Mouse (Mus musculus) neural tube, embryonic 14.5 days (tissue): ENCODE measurements around the gene Trpc4ap. TPM values are rescaled to one million over a fixed set of nuclear protein-coding genes. Genes with fewer than 3 reads are reported as not detected.
"Not testable (repeated sequence)": the region's sequence is repeated elsewhere in the genome, so short reads cannot be mapped to it uniquely, and the experiment has no call there.

Experiments used
- ATAC-seq: fragments of 200-750 bp; cut with Nextera tagmentation; 2 replicates; pipeline ENCODE4 v1.8.0; 2017; ENCODE audit warnings: low read depth, mild to moderate bottlenecking, moderate TSS enrichment, moderate library complexity
- H3K27ac ChIP-seq: fragments of 300-500 bp; sonication (generic); 2 replicates; pipeline ENCODE4 v1.5.1; 2014; ENCODE audit warnings: low read depth, mild to moderate bottlenecking, control low read depth, low read length, moderate library complexity, mixed read lengths
- H3K27me3 ChIP-seq: fragments of 300-500 bp; sonication (generic); 2 replicates; pipeline ENCODE4 v1.6.1; 2014; ENCODE audit warnings: low read length; ENCODE audit not compliant: control insufficient read depth, insufficient read depth
- H3K36me3 ChIP-seq: fragments of 300-500 bp; sonication (generic); 2 replicates; pipeline ENCODE4 v1.6.1; 2014; ENCODE audit warnings: low read length, mixed read lengths; ENCODE audit not compliant: control insufficient read depth, insufficient read depth
- H3K4me1 ChIP-seq: fragments of 300-500 bp; sonication (generic); 2 replicates; pipeline ENCODE4 v1.6.1; 2014; ENCODE audit warnings: low read length; ENCODE audit not compliant: control insufficient read depth, insufficient read depth
- H3K4me2 ChIP-seq: fragments of 300-500 bp; sonication (generic); 2 replicates; pipeline ENCODE4 v1.6.1; 2014; ENCODE audit warnings: mild to moderate bottlenecking, low read depth, low read length, control low read depth
- H3K4me3 ChIP-seq: fragments of 300-500 bp; sonication (generic); 2 replicates; pipeline ENCODE4 v1.5.1; 2014; ENCODE audit warnings: low read depth, low read length, control low read depth, mixed read lengths
- H3K9ac ChIP-seq: fragments of 300-500 bp; sonication (generic); replicated peaks from 2 replicates; pipeline ENCODE4 v1.6.1; 2014; ENCODE audit warnings: low read depth, mild to moderate bottlenecking, control low read depth, low read length, mixed read lengths
- H3K9me3 ChIP-seq: fragments of 300-500 bp; sonication (generic); 2 replicates; pipeline ENCODE4 v1.6.1; 2016; ENCODE audit warnings: low read length; ENCODE audit not compliant: control insufficient read depth
- WGBS: fragments of 180-500 bp; shearing (Covaris S2); extraction: QIAGEN DNeasy Blood & Tissue Kit; methylation state at CpG from one replicate; pipeline ENCODE4 v1.1.7; 2014; 5-methylcytosine and 5-hydroxymethylcytosine counted together
- polyA plus RNA-seq: library from polyadenylated mRNA; unstranded; fragments of >200 nt; fragmentation: Nextera tagmentation; extraction: Ambion mirVana; gene quantifications from 2 replicates; pipeline ENCODE4 v1.2.1, GENCODE M21; 2014

Trpc4ap gene
- polyA plus RNA-seq, 1 experiment from 2014 or later: 165 TPM

DNA sequence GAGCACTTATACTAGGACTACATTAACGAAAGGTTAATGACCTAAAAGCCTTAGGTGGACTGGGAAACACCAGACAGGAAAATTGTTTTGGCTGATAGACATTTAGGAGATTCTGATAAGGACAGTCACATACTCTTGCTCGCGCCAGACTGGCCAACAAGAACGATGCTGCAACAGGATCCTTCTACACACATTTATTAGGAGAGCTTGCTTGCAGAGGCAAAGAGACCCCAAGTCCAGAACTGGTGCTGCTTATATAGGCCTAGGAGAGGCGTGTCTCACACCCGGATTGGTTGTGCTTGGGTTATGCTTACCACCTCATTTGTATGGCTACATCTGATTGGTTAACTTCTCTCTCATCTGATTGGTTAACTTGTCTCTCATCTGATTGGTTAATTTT, 6.3 kb upstream of the Trpc4ap start:
- H3K27me3 ChIP-seq, H3K4me2 ChIP-seq, H3K9ac ChIP-seq, H3K4me3 ChIP-seq, H3K27ac ChIP-seq, ATAC-seq, H3K4me1 ChIP-seq, H3K9me3 ChIP-seq: not testable (repeated sequence)
- peaks cover 13% of the 10 kb centered on the region for H3K36me3 ChIP-seq
- 93% methylated on average over 6 of the region's 6 CpGs for WGBS

DNA sequence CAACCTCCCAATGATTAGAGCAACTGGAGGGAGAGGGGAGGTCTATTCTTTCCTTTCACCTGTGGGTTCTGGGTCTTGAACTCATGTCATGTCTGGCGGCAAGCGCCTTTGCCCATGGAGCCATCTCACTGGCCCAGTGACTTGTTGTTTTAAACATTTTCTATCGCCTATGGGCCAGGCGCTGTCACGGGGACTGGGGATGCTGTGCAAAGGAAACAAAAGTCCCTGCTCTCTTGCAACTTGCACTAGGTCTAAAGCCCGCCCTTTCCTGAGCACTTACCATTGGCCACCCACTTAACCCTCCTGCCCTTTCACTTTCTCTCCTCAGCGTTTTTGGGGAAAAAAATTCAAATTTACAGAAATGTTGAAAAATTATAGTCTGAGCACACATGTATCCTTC, 4.7 kb upstream of the Trpc4ap start:
- no peak for ATAC-seq
- 77% methylated on average over 7 of the region's 7 CpGs for WGBS

DNA sequence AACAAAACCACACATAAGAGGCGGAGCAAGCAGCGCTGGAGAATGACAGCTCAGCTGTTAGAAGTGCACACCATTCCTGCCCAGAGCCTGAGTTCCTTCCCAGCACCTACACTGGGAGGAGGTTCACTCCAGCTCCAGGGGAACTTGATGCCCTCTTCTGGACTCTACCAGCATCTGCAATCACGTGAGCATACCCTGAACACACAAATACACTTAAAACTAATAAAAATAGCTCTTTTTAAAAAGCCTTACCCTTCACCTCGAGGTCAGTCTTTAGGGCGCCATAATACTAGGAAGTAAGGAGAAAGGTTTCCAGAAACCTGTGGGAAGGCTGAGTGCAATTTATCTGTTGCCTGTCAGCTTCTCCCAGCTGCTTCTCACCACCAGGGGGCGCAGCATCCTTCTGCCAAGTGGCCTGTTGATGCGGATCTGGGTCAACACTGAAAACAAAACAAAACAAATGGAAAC, 3.9 kb upstream of the Trpc4ap start:
- no peak for ATAC-seq
- Histone ChIP-seq H3K27ac (no peak overlapping the region), H3K9ac (no peak overlapping the region), H3K4me3 (no peak overlapping the region), H3K9me3 (no peaks in the 10 kb centered on the region), H3K36me3 (peaks cover under 1% of the 10 kb centered on the region; the same call in 1 of the 2 replicates), H3K4me2 (no peak overlapping the region), H3K4me1 (peaks cover 2% of the 10 kb centered on the region), H3K27me3 (no peaks in the 10 kb centered on the region)
- 14% methylated on average over 7 of the region's 7 CpGs for WGBS

More for the DNA sequence above, 4.7 kb upstream of the Trpc4ap start:
- H3K9ac ChIP-seq: no peak overlapping the region
- H3K27ac ChIP-seq: no peak overlapping the region
- no peaks in the 10 kb centered on the region for H3K27me3 ChIP-seq
- peaks cover 8% of the 10 kb centered on the region for H3K36me3 ChIP-seq
- H3K4me3 ChIP-seq: no peak overlapping the region
- no peaks in the 10 kb centered on the region for H3K4me1 ChIP-seq
- H3K9me3 ChIP-seq: no peaks in the 10 kb centered on the region
- no peak overlapping the region for H3K4me2 ChIP-seq

DNA sequence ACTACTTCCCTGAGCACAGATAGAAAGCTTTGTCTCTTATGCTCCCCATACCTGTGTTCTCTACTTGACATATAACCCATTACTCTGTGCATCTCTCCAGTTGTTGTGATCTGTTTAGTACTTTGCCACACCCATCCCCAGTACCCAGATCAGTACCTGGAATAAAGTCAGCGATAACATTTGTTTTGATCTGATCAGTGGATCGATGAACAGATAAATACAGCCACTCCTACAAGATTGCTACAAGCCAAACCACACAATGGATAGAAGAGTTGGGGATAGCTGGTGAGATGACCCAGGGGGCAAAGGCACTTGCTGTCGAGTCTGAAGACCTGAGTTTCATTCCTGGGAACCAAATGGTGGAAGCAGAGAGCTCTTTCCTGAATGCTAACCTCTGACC, 3.1 kb upstream of the Trpc4ap start:
- WGBS: 77% methylated on average over 3 of the region's 3 CpGs
- no peak overlapping the region for H3K27ac ChIP-seq
- no peak for ATAC-seq
- no peaks in the 10 kb centered on the region for H3K9me3 ChIP-seq
- H3K36me3 ChIP-seq: no peaks in the 10 kb centered on the region
- H3K4me3 ChIP-seq: no peak overlapping the region
- H3K27me3 ChIP-seq: no peaks in the 10 kb centered on the region
- H3K4me1 ChIP-seq: peaks cover 10% of the 10 kb centered on the region
- no peak overlapping the region for H3K4me2 ChIP-seq
- H3K9ac ChIP-seq: no peak overlapping the region

DNA sequence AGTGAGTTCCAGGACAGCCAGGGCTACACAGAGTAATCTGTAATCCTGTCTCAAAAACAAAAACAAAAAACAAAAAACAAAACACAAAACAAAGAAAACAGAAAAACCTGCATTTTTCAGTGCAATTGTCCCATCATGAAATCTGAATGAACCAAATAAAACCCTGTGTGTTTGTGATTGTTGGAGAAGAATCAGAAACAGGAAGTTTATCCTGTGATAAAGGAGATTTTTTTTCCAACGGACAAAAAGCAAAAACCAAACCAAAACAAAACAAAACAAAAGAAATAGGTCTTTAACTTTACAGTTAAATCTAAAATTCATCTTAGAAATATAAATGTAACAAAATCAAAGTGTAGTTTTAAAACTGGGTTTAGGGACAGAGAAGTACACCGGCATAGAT, 2.4 kb upstream of the Trpc4ap start:
- Histone ChIP-seq H3K27me3 (no peaks in the 10 kb centered on the region), H3K9me3 (no peaks in the 10 kb centered on the region), H3K27ac (no peak overlapping the region), H3K36me3 (no peaks in the 10 kb centered on the region), H3K4me1 (peaks cover 14% of the 10 kb centered on the region), H3K9ac (no peak overlapping the region), H3K4me2 (no peak overlapping the region), H3K4me3 (no peak overlapping the region)
- 74% methylated on average over 2 of the region's 2 CpGs for WGBS
- no peak for ATAC-seq

DNA sequence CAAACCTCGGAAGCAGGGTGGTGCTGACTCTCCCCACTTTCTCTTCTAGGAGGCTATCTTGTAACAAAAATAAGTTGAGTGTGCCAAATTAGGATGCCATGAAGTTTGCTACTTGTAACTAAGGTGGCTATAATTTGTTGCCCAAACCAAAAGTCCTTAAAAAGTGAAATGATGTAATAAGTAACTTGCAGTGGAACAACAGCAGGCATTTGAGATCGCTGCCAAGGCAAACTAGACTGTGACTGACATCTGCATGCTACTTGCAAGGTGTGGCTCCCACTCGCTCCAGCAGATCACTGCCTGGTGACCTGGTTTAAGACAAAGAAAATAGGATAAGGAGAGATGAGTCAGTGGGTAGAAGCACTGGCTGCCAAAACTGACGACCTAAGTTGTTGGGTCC, 952 bp upstream of the Trpc4ap start:
- 81% methylated on average over 4 of the region's 4 CpGs for WGBS
- H3K4me2 ChIP-seq: no peak overlapping the region
- ATAC-seq: no peak

DNA sequence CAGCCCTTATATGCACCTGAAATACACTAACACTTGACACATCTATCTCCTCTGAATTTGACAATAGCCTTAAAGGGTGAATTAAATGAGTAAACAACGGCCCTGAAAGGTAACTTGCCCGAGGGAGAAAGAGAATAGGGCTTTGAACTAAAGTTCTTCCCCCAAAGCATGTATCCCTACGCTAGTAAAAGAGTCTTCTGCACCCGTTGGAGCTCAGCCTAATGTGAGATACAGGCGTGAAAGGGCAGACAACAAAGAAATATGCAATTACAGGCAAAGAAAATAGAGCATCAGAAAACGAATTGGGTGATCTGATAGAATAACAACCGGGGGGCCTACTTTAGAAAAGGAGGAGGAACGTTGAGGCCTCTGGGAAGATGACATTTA, 855 bp downstream of the Trpc4ap start:
- Histone ChIP-seq H3K27me3 (no peaks in the 10 kb centered on the region), H3K4me2 (peak overlapping the region; percentile 85), H3K9me3 (no peaks in the 10 kb centered on the region), H3K27ac (peak overlapping the region; percentile 90), H3K36me3 (no peaks in the 10 kb centered on the region), H3K4me3 (peak overlapping the region; percentile 76), H3K4me1 (peaks cover 17% of the 10 kb centered on the region), H3K9ac (peak overlapping the region; percentile 91)
- ATAC-seq: no peak
- WGBS: 3% methylated on average over 8 of the region's 8 CpGs

More for the DNA sequence above, 952 bp upstream of the Trpc4ap start:
- peaks cover 17% of the 10 kb centered on the region for H3K4me1 ChIP-seq
- no peak overlapping the region for H3K9ac ChIP-seq
- H3K36me3 ChIP-seq: no peaks in the 10 kb centered on the region
- H3K27me3 ChIP-seq: no peaks in the 10 kb centered on the region
- no peaks in the 10 kb centered on the region for H3K9me3 ChIP-seq
- H3K27ac ChIP-seq: no peak overlapping the region
- H3K4me3 ChIP-seq: no peak overlapping the region

DNA sequence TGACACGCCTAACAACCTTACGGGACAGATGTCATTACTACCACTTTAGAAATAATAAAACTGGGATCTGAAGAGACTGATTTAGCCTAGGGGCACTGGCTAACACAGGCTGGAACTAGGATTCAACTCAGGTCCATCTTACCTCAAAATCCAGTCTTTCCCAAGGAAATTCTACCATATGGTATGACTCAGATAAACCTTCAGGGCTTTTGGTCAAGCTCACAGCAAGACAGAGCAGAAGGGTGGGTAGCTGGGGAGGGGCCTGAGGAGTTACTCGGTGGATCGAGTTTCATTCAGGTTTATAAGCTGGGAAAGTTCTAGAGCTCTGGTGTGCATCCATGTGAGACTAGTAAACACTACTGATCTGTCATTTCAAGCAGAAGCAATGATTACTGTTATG, 3.0 kb downstream of the Trpc4ap start:
- H3K9me3 ChIP-seq: no peaks in the 10 kb centered on the region
- H3K4me1 ChIP-seq: peaks cover 17% of the 10 kb centered on the region
- no peaks in the 10 kb centered on the region for H3K36me3 ChIP-seq
- H3K27me3 ChIP-seq: no peaks in the 10 kb centered on the region
- no peak overlapping the region for H3K4me2 ChIP-seq
- no peak for ATAC-seq
- WGBS: 88% methylated on average over 4 of the region's 4 CpGs
- H3K27ac ChIP-seq: no peak overlapping the region
- H3K9ac ChIP-seq: no peak overlapping the region
- no peak overlapping the region for H3K4me3 ChIP-seq

DNA sequence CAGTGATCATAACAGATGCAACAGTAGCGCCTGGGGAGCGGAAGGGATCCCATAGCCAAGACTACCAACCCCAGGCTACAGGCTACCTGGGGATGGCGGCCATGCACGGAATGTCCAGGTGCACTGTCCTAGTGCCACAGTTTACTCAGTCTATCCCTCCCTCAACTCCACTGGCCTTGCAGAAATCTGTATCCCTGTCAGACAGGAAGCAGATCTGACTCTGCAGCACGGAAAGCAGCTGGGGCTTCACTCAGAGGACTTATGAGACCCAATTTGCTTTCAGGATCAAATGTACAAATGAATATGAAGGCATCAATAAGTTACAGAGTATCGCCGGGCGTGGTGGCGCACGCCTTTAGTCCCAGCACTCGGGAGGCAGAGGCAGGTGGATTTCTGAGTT, 4.4 kb downstream of the Trpc4ap start:
- no peak for ATAC-seq
- Histone ChIP-seq H3K27me3 (no peaks in the 10 kb centered on the region), H3K4me1 (peaks cover 17% of the 10 kb centered on the region), H3K4me3 (no peak overlapping the region), H3K4me2 (no peak overlapping the region), H3K9ac (no peak overlapping the region), H3K36me3 (no peaks in the 10 kb centered on the region), H3K9me3 (no peaks in the 10 kb centered on the region), H3K27ac (no peak overlapping the region)
- WGBS: 98% methylated on average over 11 of the region's 11 CpGs

DNA sequence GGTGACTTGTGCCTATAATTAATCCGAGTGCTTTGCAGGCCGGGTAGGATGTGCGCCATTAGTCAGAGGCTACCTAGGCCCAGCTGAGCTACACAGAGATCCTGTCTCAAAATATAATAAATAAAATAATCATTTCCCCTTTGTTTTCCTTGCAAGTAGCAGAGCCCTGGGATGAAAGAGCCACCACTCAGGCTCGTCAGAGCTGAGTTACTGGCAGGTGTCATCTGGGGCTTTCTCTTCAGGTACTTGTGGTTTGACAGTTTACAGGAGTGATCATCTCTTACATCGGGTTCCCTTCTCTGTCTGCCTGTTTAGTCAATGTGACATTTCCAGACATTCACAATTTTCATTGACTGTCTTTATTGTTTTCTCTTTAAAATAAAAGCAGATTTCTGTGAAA, 5.6 kb downstream of the Trpc4ap start:
- WGBS: 82% methylated on average over 5 of the region's 5 CpGs
- no peak overlapping the region for H3K27ac ChIP-seq
- peaks cover 17% of the 10 kb centered on the region for H3K4me1 ChIP-seq
- H3K4me2 ChIP-seq: no peak overlapping the region
- no peak overlapping the region for H3K9ac ChIP-seq
- H3K36me3 ChIP-seq: no peaks in the 10 kb centered on the region
- H3K4me3 ChIP-seq: no peak overlapping the region
- H3K9me3 ChIP-seq: no peaks in the 10 kb centered on the region
- no peaks in the 10 kb centered on the region for H3K27me3 ChIP-seq
- ATAC-seq: no peak
